Mouse (Mus musculus): ENCODE data around the gene Pak6. TPM values are rescaled to one million over a fixed set of nuclear protein-coding genes. Genes with fewer than 3 reads are reported as not detected.

Gene Pak6
- polyA plus RNA-seq, 1 experiment from 2014 or later: 2.8 TPM

Other genes starting within 250 kb of the Pak6 start
- 184 and 195 TPM in 2 replicates for gene Srp14, start 183.6 kb upstream of the Pak6 start, polyA plus RNA-seq (2014; fragmentation: Nextera tagmentation; extraction: Ambion mirVana)
- gene Bmf, start 113.6 kb upstream of the Pak6 start, polyA plus RNA-seq (2014; fragmentation: Nextera tagmentation; extraction: Ambion mirVana): 1.0 and 1.9 TPM in 2 replicates
- gene Bub1b, start 65.1 kb upstream of the Pak6 start, polyA plus RNA-seq (2014; fragmentation: Nextera tagmentation; extraction: Ambion mirVana): 97.7 and 112 TPM in 2 replicates
- gene Ankrd63, start 40.7 kb downstream of the Pak6 start, polyA plus RNA-seq (2014; fragmentation: Nextera tagmentation; extraction: Ambion mirVana): 0.16 TPM in 1 of 2 replicates, not detected in the other
- 2.9 and 3.5 TPM in 2 replicates for gene Plcb2, start 65.1 kb downstream of the Pak6 start, polyA plus RNA-seq (2014; fragmentation: Nextera tagmentation; extraction: Ambion mirVana)
- 32.3 and 33.0 TPM in 2 replicates for gene Inafm2, start 82.5 kb downstream of the Pak6 start, polyA plus RNA-seq (2014; fragmentation: Nextera tagmentation; extraction: Ambion mirVana)
- 0.14 and 0.19 TPM in 2 replicates for gene Ccdc9b, start 99.4 kb downstream of the Pak6 start, polyA plus RNA-seq (2014; fragmentation: Nextera tagmentation; extraction: Ambion mirVana)
- gene Phgr1, start 109.5 kb downstream of the Pak6 start, polyA plus RNA-seq (2014; fragmentation: Nextera tagmentation; extraction: Ambion mirVana): not detected in 2 replicates
- 0.32 and 0.60 TPM in 2 replicates for gene Disp2, start 116.4 kb downstream of the Pak6 start, polyA plus RNA-seq (2014; fragmentation: Nextera tagmentation; extraction: Ambion mirVana)
- gene Knstrn, start 150.7 kb downstream of the Pak6 start, polyA plus RNA-seq (2014; fragmentation: Nextera tagmentation; extraction: Ambion mirVana): 127 TPM in 2 replicates
- gene Ivd, start 198.7 kb downstream of the Pak6 start, polyA plus RNA-seq (2014; fragmentation: Nextera tagmentation; extraction: Ambion mirVana): 41.3 and 48.6 TPM in 2 replicates
- gene Bahd1, start 237.1 kb downstream of the Pak6 start, polyA plus RNA-seq (2014; fragmentation: Nextera tagmentation; extraction: Ambion mirVana): 1.7 and 1.9 TPM in 2 replicates